Mouse (Mus musculus) olfactory bulb, adult 2 months (tissue): ENCODE data around the gene Fndc4.

Experiments used
- CTCF ChIP-seq: fragments of 200-500 bp; IDR thresholded peaks from 2 replicates; pipeline ENCODE4 v1.5.1; 2012; ENCODE audit warnings: low read depth, mild to moderate bottlenecking, low read length, moderate library complexity; ENCODE audit not compliant: insufficient read depth
- POLR2A ChIP-seq: fragments of 200-500 bp; IDR thresholded peaks from 2 replicates; pipeline ENCODE4 v1.6.1; 2012; ENCODE audit warnings: mild to moderate bottlenecking, low read depth, low read length, moderate library complexity; ENCODE audit not compliant: insufficient read depth

DNA sequence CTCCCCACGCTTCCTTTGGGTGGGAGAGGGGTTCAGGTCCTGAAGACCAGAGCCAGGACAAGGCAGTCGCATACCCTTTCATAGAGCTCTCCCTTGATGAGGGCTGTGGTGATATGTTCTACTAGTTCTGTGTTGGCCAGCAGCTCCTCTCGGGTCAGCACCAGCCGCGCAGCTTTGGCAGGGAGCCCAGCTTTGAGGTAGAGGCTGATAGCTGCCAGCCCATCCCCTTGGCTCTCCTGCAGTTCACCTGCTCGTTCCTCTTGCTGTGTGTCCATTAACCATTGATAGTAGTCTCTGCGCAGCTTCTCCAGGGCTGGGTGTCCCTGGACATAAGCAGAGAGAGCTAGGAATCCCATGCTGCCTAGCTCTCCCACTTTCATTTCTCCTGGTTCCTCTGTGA lies 29.8 kb downstream of the Fndc4 start:
- no peak for TF ChIP-seq CTCF
- no peak for TF ChIP-seq POLR2A
